Mouse (Mus musculus): ENCODE data around the gene Jarid2. TPM values are rescaled to one million over a fixed set of nuclear protein-coding genes. Genes with fewer than 3 reads are reported as not detected.
"Not testable (repeated sequence)": the region's sequence is repeated elsewhere in the genome, so short reads cannot be mapped to it uniquely, and the experiment has no call there.

Jarid2 gene
- polyA plus RNA-seq, 1 experiment = 14.0 TPM

DNA sequence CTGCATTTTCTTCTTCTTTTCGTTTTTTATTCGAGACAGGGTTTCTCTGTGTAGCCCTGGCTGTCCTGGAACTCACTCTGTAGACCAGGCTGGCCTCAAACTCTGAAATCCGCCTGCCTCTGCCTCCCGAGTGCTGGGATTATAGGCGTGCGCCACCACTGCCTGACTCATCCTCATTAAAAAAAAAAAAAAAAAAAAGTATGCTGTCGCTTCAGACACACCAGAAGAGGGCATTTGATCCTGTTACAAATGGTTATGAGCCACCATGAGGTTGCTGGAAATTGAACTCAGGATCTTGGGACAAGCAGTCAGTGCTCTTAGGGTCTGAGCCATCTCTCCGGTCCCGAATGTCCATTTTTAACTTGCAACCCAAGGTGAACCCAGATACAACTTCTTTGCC lies 5.8 kb upstream of the Jarid2 start:
- DNase-seq (ENCODE audit: low read depth, low spot score) = not testable (repeated sequence)
- 89% methylated on average over 9 of the region's 9 CpGs for WGBS

DNA sequence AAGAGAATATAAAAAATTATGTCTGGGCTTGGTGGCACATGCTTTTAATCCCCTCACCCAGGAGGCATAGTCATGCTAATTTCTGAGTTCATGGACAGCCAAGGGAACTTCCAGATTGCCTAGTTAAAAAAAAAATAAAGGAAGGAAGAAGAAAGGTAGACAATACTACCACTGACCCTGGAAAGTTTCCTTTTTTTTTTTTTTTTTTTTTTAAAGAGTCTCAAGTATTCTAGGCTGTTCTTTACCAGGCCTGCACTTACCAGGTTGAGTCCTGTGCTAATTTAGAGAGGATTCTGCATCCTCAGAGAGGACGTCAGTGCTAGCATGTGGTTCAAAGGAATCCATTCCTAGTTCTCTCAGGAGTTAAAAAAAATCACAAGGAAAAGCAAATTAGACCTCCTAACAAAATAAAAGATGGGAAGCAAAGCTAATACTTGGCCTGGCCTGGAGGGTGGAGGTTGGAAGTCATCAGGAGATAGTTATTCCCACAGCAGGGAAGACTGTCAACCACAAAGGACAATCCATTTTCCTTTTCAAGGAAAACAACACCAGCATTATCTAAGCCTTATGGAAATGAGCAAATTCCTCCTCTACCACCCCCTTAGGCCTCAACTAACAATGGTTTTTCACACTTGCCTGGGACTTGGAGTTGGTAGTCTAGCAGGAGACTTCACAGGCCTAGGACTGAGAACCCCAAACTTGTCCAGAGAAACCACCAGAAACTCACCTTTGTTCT lies 961 bp upstream of the Jarid2 start:
- no peak for DNase-seq (ENCODE audit: low read depth, low spot score)
- WGBS = 96% methylated on average over 1 of the region's 1 CpGs

DNA sequence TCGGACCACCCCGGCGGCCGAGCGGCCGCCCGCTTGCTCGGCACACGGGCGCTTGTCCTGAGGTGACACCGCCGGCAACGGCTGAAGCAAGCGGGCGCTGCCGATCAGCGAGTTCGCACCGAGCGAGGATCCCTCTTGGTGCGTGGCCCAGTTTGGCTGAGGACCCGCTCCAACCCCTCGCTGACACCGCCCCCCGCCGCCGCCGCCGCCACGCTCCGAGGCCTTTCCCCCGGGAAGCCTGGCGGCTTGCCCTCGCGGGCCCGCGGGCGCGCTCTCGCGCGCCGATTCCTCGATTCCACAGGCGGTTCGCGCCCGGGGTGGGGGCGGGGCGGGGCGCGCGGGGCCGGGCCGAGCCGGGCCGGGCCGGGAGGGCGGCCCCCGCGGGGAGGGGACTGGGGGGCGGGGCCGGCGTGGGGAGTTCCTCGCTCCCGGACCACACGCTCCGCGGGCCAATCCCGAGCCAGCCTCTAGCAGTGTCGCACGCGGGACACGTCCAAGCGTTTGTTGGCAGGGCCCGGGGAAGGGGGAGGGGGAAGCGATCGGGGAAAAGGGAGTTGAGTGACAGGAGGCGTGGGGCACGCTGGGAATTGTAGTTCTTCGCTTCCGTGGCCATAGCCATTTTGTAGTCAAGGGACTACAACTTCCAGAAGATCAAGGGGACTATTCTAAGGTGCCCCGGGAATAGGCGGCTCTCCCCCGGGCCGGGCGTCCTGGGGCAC lies 1.0 kb downstream of the Jarid2 start:
- WGBS = under 1% methylated on average over 78 of the region's 87 CpGs

DNA sequence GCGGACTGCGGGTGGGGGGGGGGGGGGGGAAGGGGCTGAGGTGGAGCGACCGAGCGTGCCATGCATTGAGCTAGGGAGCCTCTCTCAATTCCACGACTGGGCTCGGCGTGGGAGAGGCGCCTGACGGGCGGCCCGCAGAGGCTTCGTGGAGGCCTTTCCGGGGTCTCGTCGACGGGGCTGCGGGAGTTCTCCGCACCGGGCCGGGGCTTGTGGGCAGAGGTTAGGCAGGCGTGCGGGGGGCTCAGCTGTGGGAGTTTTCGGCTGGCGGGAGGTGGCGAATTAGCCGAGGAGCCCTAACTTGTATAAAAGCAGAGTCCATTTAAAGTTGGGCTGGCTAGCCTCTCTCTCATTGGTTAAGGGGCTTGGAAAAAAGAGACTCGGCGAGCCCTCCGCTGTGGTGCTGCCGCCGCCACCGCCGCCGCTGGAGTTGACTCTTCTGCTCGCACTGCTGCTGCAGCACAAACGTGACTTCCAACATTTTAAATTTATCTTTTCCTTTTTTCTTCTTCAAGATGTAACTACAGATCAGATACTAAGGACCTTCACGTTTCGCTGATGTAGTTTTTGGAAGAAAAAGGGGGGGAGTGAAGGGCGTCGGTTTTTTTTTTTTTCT lies 1.8 kb downstream of the Jarid2 start:
- DNase-seq (ENCODE audit: low read depth, low spot score) = no peak
- WGBS = under 1% methylated on average over 41 of the region's 41 CpGs

More for the DNA sequence above, 1.0 kb downstream of the Jarid2 start:
- peak; percentile 99 for DNase-seq (ENCODE audit: low read depth, low spot score)

DNA sequence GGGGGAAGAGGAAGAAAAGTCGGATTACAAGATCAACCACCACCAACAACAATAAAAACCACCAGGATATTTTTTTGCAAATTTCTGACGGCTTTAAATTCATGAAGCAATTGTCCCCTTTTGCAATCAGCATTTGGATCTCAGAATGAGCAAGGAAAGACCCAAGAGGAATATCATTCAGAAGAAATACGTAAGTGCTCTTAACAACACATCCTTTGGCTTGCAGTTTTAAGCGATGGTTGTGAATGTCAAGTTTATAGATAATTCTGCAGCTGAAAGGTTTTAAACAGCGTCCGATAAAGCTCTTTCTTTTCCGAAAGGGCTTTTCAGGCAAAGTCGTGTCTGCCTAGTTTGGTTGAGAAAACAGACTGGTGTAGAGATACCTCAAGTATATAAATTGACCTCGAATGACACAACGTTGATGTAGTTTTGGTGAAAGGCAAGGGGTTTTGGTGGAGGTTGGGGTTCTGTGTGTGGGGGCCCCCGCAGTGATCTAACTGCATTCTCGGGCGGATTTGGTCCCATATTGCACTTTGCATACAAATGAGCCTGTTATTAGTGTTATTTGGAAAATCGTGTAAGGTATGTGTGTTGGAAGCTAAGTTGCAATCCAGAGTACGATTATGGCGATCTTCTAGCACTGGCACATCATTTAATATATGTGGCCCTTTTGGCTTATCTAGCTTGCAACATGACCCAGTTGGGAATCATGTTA lies 2.6 kb downstream of the Jarid2 start:
- no peak for DNase-seq (ENCODE audit: low read depth, low spot score)
- under 1% methylated on average over 16 of the region's 16 CpGs for WGBS

DNA sequence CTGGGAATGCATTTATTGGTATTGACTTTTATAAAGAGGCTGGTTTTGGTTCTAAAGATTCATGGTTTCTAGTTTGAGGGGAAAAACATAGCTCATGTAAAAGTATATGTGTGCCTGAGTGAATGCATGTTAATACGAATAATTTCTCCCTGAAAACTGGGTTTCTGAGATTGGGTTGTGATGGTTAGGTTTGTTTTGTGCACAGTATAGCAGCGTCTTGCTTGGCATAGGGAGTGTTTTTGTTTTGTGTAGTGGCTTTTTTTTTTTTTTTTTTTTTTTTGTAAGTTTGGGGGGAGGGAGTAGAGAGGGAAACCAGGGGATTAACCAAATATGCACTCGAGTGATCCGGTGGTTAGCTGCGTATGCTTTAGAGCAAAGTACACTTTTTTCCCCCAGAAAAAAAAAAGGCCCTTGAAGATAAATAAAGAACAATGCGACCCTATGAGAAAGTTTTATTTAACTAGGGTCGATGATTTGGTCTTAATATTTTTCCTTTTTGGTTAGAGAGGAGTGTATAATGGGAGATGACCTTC lies 3.2 kb downstream of the Jarid2 start:
- no peak for DNase-seq (ENCODE audit: low read depth, low spot score)
- under 1% methylated on average over 7 of the region's 7 CpGs for WGBS

DNA sequence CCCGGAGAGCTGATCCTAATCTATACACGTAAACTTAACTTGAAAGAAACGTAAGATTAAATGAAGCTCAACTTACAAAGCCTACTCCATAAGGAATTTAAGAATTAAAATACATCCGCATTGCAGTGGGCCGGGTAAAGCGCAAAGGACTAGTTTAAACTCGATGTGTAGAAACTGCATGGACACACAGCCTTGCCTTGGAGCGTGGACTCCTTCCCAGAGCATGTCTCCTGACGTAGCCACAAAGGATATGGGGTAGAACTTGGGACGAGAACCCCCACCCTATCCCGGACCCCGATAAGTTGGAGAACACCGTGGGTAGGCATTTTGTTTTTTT lies 3.7 kb downstream of the Jarid2 start:
- WGBS = 1% methylated on average over 13 of the region's 13 CpGs

DNA sequence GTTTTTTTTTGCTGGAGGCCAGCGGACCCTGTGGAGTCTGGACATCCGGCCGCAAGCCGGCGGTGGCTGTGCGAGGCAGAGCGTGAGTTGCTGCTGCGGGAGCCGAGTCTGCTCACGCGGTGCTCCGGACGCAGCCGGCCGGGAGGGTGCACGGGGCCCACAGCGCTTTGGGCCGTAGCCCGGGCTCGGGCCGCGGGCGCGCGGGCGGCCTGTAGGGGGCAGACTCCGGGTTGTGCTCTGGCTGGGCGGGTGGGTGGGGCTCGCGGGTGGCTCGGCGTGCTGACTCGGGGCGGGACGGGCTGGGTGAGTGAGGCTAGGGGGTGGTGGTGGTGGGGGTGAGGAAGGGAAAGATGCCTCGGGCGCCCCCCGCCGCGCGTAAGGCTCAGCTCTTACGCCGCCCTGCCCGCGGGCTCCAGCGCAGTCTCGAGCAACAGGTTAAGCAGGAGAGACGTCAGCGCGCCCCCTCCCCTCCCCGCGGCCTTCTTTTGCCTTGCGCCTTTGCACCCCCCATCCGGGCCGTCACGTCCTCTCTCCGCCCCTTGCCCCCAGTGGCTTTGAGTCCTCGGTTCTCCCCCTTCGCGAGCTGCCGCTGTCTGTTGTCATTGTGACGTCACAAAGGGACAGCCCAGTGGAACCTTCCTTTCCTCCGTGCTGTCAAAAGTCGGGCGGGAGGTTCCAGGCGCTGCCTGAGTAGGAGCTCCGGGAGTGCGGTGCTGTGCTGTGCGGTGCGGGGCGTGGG lies 4.3 kb downstream of the Jarid2 start:
- DNase-seq (ENCODE audit: low read depth, low spot score) = no peak
- WGBS = 0% methylated on average over 59 of the region's 71 CpGs

More for the DNA sequence above, 3.7 kb downstream of the Jarid2 start:
- no peak for DNase-seq (ENCODE audit: low read depth, low spot score)

DNA sequence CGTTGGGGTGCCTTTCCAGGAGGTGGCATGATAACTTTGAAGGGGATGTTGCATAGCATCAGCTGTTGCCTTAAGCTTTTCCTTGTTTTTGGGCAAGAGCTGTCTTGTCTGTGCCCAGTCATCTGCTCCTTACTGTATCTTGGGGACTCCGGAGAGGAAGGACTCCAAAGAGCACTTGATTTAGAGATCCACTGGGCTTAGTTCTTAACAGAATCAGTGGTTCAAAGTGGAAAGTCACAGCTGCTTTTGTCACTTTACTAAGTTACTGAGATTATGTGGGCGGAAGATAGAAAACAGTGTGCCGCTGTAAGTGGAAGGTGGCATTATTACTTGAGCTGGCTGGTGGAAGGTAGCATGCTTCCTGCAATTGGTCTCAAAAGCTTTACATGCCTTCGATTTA lies 5.2 kb downstream of the Jarid2 start:
- WGBS = 55% methylated on average over 5 of the region's 5 CpGs
- DNase-seq (ENCODE audit: low read depth, low spot score) = no peak

DNA sequence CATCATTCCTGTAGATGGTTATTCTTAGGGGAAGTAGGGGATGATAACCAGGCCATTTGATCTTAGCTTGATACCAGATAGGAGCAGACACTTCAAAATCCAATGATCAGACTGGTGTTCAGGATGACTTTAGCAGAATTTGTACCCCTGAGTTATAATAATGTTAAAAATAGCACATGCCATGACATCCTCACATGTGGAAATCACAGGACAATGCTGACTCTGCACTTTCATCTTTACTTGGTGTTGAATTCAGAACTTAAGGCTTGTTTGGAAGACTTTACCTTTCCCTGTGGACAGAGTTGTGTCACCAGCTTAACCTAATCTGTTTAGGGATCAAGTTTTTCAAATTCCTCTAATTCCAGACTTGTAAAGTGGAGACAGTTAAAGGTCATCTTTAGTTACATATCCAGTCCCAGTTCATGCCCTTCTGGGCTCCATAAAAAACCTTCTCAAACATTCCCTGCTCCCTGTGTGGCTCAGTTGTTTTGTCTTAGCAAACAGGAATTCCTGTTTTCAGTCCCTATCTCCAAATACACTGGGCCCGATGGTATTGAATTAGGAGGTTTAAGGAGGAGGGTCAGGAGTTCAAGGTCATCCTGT lies 5.9 kb downstream of the Jarid2 start:
- whole genome bisulfite sequencing = 41% methylated on average over 1 of the region's 1 CpGs
- no peak for DNase-seq (ENCODE audit: low read depth, low spot score)

DNA sequence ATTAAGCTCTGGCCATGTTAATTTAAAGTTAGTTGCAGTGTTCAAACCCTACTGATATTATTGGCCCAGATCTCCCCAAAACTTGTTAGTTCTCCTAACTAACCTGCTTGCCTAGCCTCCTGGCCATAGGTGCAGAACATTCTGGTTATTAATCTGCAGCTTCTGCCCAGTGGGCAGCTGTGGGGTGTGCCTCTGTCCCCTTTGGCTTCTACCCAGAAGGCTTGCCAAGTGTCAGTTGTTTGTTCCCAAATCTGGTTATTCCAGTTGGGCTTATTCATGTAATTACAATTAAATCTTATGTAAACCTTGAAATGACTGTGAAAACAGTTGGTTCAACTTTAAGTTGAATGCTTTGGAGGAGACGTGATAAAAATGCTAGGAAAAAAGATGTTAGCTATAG lies 8.0 kb downstream of the Jarid2 start:
- DNase-seq (ENCODE audit: low read depth, low spot score) = no peak
- 31% methylated on average over 1 of the region's 1 CpGs for WGBS

DNA sequence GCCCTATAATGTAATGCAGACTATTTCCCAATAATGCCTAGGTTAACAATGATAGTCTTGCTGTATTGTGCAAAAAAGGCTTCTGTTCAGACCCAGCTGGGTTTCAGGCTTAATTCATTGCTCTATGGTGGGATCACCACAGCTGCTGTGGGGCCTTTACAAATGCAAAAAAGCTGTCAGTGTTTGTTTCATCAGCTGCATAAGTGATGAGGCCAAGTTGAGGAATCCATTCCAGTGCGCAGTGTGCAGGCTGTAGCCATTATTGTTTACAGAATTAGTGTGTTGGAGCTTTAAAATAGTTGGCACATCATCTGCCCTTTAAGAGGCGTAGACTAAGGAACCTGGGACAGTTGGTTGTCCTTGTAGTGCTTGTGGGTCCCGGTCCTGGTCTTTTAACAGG lies 22.5 kb downstream of the Jarid2 start:
- 78% methylated on average over 3 of the region's 3 CpGs for WGBS
- DNase-seq (ENCODE audit: low read depth, low spot score) = no peak

DNA sequence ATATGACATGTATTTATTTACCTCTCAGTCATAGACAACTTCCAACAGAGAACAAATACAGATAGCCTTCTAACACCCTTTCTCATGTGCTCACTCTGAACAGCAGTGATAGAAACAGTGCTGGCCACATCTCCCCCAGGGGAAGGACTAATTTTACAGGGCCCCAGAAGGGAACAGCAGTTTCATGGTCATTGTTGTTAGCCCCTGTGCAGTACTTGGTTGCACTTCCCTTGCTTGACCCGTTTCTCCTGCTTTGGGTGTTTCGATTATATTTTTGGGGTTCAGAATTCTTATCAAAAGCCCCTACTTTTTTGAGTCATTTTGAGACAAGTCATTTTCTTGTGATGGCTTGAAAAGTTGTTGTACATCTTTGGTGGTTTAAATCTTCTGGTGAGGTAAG lies 23.9 kb downstream of the Jarid2 start:
- no peak for DNase-seq (ENCODE audit: low read depth, low spot score)
- WGBS = 93% methylated on average over 2 of the region's 2 CpGs

DNA sequence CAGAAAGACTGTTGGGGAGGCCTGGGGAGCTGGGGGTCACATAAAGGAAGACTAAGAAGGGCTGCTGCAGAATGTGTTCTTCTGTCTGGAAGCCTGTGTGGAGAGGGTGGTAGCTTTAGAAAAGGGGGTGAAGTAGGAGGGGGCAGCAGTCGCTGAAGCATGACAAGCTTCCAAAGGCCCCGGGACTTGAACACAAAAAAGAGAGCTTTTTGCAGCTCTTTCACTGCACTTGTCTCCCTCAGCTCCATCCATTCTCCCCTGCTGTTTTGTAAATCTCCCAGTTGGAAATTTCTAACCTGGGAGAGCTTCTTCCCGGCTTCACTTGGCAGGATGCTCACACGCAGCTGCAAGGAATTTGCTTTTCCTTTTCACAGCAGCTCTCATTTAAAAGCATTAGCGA lies 26.2 kb downstream of the Jarid2 start:
- DNase-seq (ENCODE audit: low read depth, low spot score) = no peak
- WGBS = 54% methylated on average over 5 of the region's 5 CpGs

DNA sequence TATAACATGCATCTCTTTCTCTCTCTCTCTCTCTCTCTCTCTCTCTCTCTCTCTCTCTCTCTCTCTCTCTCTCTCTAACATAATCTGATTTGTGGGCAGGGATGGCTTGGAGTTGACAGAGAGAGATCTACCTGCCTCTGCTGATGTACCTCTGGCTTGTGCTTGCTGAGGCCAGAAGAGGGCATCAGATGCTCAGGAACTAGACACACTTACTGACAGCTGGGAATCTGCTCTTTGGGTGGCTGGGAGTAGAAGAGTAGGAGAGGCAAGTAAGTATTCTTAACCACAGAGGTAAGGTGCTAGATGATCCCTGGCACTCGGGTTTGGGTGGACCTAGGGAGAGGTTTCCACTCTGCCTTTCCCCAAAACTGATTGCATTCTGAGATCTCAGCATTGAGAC lies 29.5 kb downstream of the Jarid2 start:
- DNase-seq (ENCODE audit: low read depth, low spot score) = no peak
- 50% methylated on average over 1 of the region's 1 CpGs for WGBS

DNA sequence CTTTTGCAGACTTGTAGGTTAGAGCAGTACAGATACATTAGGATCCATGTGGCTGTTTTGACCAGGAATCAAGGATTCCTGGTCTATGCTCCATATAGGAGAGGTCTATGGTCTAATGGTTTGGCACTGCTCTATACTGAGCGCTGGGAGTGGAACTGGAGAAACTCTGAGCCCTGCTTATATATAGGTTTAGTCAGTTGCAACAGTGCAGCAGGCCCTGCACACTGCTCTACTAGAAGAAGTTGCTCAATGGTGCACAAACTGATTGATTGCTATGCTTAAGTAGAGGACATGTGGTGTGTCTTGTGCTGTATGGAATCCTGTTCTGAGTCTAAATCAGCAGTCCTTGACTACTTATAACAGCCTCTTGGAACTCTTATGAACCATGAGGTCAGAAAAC lies 31.5 kb downstream of the Jarid2 start:
- WGBS = 92% methylated on average over 1 of the region's 1 CpGs
- DNase-seq (ENCODE audit: low read depth, low spot score) = no peak

DNA sequence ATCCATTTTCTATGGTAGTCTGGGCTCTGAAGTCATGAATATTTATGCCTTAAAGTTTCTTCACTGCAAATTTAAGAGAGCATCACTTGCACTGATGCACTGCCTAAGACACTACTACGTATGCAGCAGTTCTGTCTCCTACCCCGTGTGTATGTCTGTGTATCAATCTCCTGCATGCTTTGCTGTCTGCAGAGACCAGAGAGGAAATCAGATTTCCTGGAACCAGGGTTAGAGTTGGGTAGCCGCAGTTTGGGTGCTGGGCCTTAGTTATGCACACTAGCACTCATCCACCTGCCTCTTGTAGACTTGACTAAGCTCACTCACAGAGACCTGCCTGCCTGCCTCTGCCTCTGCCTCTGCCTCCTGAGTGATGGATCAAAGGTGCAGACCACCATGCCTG lies 33.8 kb downstream of the Jarid2 start:
- DNase-seq (ENCODE audit: low read depth, low spot score) = no peak
- WGBS = 84% methylated on average over 3 of the region's 3 CpGs

DNA sequence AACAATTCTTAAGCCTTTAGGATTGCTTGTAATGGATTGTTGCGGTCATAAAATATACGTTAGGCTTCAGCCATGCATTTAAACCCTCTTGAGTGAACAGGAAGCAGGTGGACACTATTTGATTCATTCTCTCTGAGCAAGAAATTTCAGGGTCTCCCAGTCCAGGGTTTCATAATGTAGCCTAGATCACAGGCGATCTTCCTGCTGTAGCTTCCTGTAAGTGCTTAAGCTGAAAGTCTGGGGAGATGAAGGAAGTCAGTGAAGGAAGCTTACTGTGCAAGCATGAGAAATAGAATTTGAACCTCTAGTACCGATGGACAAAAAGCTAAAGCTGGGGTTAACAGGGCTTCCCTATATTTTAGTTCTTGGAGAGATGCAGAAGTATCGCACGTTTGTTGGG lies 38.5 kb downstream of the Jarid2 start:
- WGBS = 73% methylated on average over 6 of the region's 6 CpGs

More for the DNA sequence above, 38.5 kb downstream of the Jarid2 start:
- DNase-seq (ENCODE audit: low read depth, low spot score) = no peak

All from large intestine, adult 2 months (tissue).